Mouse (Mus musculus): ENCODE measurements around the gene Plbd2.
A peak's percentile ranks its signal among the peaks of the same experiment; 100 is the strongest.
"Not testable (repeated sequence)": the region's sequence is repeated elsewhere in the genome, so short reads cannot be mapped to it uniquely, and the experiment has no call there.

The Plbd2 gene

DNA sequence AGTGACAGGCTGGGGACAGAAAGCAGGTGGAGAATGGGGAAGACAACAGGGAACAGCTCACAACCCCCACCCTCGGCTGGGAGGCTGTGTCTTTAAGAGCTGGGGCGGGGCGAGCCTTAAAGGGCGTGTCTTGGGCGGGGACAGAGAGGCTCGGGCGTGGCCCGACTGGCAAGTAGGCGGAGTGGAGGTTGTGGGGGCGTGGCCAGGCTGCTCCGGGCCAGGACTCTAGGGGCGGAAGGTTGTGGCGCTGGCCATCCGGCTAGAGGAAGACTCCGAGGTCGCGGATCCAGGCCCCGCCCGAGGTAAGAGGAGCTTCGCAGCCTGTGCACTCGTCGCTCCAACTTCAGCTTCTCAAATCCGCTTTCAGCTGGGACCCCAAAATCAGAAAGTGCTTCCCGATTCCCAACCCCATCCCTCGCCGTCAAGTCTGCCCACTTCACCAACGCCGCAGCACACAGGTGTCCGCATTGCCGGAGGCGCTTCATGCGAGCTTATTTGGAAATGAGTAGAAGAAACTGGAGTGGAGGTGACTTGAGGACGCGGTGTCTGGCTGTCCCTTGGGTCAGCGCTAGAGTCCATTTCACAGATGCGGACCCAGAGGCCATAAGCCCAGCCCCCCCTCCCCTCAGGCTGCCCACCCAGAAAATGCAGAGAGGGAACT is 7.7 kb upstream of the Plbd2 start, which contains the start of gene Slc8b1:
Gene Slc8b1 (plus strand): TSS at position 187 of the 661 bp plus-strand sequence.
- DNase-seq (ENCODE audit: low spot score in 2 of 2) = peak; percentile 97 to 98

DNA sequence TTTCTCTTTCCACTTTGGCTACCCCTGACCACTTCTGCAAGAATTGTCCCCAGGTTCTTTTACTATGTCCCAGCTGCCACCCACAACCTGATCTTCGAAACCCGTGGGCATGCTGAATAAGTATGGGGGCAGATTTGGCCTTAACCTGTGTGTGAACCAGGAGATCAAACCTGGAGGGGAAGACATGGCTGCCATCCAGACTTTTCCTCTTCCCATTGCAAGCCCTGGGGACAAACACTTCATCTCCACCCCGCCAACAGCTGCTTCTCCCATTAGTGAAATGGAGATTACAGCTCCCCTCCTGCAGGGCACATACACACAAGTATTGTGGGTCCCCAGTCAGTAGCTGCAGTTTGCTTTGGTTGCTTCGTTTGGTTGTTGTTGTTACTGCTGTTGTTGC is 3.9 kb upstream of the Plbd2 start:
- no peak for DNase-seq (ENCODE audit: low spot score in 2 of 2)

DNA sequence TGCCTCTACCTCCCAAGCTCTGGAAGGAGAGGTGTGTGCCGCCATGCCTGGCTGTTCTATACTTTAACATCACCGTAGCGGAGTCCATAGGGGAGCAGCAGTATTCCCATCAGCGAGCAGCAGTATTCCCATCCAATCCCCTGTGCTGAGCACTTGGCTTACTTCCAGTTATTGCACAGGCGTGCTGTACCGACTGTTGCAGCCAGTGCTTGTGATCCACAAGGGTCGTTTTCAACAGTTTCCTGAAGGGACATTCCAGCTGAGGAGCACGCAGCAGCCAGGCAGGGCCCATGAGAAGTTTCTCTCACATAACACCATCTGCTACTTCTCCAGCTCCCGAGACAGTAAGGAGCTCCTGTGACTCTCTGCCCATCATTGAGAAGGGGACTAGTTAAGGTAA is 3.1 kb upstream of the Plbd2 start:
- DNase-seq (ENCODE audit: low spot score in 2 of 2) = no peak

DNA sequence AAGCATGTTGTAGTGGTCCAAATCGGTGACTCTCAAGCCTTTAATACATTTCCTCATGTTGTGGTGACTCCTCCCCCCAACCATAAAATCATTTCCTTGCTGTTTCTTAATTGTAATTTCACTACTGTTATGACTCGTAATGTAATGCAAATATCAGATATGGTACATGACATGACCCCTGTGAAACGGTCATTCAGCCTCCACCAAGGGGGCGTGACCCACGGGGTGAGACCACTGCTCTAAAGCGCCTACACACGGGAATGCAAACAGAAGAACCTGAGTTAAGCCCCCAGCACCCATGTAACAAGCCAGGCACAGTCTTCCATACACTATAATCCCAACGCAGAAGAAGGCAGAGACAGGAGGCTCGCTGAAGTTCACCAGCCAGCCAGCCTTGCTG is 2.4 kb upstream of the Plbd2 start:
- no peak for DNase-seq (ENCODE audit: low spot score in 2 of 2)

DNA sequence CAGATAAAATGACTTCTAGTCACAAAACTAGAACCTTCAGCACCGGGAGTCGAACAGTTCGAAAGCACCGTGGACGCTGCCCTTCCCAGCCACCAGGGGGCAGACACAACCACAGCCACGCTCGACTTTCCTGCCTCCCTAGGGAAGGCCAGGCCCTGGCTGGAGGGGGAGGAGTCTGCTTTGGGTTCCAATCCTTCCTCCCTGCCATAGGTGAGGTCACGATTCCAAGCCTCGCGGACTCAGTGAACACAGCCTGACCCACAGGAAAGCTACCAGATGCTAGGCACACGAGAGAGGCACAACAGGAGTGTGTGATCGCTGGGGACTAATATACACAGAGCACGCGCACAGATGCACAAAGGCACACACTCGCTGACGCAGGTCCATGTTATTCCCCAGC is 1.9 kb upstream of the Plbd2 start:
- peak; percentile 71 to 88 for DNase-seq (ENCODE audit: low spot score in 2 of 2)

DNA sequence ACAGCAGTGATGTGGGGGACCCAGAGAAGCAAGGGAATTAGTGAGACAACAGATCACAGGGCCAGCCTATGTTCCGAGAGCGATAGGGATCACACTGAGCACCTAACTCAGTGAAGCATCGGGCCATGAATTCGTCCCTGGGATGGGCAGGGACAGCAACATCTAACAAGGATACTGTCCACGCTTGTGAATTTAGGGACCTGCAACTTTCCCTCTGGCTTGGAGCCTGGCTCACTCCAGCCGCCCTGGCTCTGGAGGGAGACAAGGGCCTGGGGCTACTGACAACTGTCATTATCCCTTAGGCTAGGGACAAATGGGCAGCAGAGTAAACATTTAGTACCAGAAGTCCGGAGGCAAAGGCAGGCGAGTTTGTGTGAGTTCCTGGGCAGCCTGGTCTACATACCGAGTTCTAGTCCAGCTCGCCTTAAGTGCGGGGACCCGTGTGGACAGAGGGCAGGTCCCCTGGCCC is 716 bp downstream of the Plbd2 start:
- DNase-seq (ENCODE audit: low spot score in 2 of 2) = no peak

DNA sequence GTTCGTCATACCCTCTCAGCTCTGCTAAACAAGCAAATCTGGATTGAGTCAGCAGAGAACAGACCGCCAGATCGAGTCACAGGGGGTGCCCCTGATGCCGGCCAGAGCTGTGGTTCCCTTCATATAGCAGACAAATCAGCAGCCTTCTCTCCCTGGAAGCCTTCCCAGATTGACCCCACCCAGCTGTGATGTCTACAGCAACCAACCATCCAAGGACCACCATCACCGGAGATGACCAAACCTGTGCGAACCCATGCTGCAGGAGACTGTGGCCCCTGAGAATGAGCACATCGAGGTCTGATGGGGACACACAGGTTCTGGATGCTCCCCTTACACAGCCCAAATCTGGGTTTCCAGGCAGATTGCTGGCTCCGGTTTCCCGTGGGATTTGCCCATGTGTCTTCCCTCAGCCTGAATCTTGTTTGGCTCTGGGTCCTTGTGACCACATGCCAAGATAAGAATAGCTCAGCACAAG is 1.2 kb downstream of the Plbd2 start:
- DNase-seq (ENCODE audit: low spot score in 2 of 2) = no peak

DNA sequence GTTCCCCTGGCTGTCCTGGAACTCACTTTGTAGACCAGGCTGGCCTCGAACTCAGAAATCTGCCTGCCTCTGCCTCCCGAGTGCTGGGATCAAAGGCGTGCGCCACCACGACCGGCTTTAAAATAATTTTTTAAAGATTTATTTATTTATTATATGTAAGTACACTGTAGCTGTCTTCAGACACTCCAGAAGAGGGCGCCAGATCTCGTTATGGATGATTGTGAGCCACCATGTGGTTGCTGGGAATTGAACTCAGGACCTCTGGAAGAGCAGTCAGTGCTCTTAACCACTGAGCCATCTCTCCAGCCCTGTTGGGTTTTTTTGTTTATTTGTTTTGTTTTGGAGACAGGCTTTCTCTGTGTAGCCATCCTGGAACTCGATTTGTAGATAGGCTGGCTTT is 2.8 kb downstream of the Plbd2 start:
- DNase-seq (ENCODE audit: low spot score in 2 of 2) = not testable (repeated sequence)

DNA sequence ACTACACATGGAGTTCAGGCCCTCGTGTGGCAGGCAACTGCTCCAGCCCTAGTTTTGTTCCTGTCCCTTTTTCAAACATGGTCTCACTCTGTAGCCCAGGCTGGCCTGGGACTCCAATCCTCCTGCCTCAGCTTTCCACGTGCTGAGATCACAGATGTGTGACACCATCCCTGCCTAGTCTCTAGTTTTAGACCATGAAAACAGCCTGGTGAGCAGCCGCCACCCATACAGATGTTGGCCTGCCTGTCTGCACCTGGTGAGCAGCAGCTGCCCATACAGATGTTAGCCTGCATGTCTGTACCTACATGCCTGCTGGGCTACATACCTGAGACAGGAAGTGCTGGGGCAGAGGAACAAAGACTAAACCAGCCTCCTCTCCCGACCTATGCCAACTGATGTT is 4.2 kb downstream of the Plbd2 start:
- no peak for DNase-seq (ENCODE audit: low spot score in 2 of 2)

DNA sequence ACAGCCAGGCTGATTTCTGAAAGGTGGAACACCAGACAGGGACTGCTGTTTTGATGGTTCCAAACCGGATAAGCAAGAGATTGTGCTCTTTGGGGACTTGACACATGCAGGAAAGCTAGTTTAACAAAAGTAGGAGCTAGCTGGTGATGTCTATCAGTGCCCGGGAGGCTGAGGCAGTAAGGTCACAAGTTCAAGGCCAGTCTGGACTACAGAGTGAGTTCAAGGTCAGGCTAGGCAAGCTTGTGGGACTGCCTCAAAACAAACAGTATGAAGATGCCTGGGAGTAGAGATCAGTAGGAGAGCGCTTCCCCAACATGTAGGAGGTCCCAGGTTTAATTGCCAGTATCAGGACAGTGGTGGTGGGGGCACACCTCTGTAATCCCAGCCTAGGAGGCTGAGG is 6.4 kb downstream of the Plbd2 start:
- no peak for DNase-seq (ENCODE audit: low spot score in 2 of 2)

DNA sequence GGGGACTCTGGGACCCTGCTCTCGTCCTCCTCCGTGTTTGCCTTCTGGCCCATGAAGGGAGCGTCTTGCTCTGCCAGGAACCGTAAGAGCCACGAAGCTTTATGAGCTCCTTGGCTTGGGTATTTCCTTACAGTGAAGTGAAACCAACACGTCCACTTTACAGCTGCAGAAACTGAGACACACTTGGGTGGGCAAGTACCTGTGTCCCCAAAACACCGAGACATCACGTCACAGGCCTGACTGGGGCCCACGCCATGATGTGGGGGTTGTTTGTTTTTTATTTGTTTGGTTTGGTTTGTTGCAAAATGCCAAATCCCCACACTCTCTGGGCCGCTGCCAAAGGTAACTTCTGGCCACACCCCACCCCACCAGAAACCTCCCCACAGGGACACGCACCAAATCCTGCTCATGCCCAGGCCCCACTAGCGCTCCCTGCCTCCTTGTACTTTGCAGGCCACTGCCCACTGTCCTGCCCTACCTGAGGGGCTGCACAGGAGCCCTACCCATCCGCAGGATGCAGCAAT is 7.7 kb downstream of the Plbd2 start:
- DNase-seq (ENCODE audit: low spot score in 2 of 2) = no peak

DNA sequence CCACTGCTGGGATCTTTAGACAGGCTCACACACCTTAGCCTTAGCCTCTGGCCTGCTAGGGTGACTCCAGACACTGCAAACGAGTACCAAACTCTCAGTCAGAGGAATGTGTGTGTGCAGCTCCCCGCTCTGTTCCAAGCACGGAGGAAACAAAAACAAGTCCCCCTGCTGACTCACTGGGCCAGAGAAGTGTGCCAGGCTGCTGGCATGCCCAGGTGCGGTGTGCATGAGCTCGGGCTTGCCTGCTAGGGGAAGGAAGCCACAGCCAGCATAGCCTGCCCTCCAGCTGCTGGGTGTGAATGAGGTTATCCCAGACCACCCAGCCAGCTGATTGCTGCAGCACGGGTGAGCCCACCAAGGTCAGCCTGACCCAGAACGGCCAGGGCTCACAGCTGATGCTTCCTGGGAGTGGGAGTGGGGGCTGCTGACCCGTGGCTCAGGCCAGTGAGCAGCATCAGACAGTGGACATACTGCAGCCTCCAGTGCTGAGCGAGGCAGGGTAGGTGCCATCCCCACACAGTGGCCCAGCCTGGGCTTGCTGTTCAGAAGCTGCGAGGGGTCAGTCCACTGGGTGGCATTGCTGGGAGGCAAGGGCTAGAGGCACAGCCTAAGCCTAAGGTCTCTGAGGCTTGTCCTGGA is 8.2 kb downstream of the Plbd2 start:
- DNase-seq (ENCODE audit: low spot score in 2 of 2) = no peak

DNA sequence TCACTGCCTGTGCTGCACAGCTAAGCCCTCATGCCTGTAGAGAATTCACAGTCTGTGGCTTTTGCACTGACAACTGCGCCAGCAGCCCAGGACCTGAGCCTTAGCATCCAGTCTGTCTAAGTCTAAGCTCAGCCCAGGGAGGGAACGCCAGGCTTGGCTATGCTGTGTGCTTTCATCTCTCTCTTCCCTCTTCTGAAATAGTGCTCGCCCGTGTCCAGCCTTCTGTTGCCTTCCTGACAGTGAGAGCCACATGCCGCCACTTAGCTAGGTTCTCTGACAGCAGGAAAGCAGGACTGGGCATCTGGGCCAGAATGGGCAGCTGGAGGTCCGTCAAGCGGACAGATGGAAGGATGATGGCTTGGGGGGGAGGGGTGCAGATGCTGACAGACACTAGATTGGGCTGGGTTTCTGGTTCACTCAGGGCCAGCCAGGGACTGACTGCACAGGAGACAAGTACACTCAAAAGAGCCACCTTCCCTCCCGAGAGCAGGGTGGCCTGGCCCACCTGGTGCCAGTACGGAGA is 9.5 kb downstream of the Plbd2 start:
- DNase-seq (ENCODE audit: low spot score in 2 of 2) = no peak

DNA sequence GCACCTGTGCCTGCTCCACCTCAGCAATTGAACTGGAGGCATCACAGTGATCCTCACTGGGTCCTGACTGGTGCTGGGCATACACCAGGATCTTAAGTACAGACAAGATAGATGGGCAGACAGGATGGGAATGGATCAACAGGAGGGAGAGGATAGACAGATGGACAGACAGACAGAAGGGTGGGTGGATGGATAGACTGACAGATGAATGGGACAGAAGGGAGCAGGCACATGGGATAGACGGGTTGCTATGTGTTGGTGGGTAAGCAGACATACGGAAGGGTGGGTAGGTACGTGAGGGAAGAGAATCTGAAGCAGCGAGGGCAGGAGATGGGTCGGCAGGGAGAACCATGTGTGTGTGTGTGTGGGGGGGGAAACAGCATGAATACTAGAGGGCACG is 10.0 kb downstream of the Plbd2 start:
- DNase-seq (ENCODE audit: low spot score in 2 of 2) = no peak

DNA sequence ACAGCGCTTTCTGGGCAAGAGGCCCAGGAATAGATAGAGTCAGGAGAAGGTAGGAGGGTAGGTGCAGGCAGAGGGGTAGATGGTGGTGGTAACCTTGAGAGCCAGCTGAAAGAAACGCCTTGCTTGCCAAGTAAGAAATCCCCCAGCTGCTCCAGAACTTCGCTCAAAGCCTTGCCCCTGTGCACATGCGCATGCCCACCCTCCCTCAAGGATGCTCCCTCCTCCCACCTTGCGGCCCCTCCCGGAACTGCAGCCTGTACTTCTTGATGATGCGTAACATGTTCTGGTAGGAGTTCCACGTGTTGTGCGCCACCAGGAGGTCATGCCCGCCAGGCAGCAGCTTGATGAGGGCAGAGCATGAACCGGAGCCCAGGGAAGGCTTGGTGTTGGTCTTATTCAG is 11.0 kb downstream of the Plbd2 start:
- DNase-seq (ENCODE audit: low spot score in 2 of 2) = no peak

DNA sequence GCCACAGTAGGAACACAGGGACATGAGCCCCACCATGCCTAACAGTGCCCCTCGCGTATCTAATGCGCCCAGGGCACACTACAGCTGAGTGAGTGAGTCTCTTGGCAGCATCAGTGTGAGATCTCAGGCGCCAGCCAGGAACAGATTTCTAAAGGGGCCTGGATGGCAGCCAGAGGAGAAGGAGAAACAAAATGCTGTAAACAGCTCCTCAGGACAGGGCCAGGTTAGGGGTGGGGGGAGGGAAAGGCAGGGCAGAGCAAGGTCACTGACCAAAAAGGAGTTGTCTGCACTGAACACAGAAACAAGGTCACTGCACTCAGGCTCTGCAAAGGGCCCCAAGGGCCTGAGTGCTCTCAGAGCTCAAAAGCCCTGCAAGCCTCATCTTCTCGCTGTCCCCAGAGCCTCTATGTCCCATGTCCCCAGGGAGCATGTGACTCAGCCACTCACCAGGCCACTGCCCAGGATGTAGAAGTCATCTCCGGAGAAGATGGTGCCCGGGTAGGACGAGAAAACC is 12.7 kb downstream of the Plbd2 start:
- no peak for DNase-seq (ENCODE audit: low spot score in 2 of 2)

DNA sequence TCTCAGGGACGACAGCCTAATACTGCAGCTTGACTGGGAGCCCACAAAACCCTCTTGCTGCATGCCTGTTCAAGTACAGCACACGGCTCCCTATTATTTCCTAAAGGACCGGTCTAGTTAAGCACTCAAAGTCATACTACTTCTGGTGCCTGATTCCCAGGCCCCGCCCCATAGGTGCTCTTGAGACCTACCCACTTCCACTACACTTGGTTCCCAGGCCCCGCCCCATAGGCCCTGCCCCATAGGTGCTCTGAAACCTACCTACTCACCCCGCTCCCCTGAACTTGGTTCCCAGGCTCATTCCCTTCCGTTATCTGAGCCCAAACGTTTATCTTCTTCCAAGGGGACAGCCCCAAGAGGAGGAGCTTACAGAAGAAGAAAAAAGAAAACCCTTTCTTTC is 15.6 kb downstream of the Plbd2 start:
- no peak for DNase-seq (ENCODE audit: low spot score in 2 of 2)

DNA sequence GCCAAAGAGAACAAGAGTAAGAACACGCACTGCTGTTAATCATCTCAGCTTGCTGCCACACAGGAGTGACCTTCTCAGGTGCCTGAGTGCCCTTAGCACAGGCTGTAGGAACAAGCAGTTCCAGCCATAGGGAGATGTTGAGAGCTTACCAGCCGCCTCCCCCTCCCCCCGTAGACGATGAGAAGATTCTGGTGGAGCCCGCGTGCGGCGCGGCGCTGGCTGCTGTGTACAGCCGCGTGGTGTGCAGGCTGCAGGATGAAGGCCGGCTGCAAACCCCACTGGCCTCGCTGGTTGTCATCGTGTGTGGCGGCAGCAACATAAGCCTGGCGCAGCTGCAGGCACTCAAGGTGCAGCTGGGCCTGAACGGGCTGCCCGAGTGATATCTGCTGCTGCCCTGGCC is 20.0 kb downstream of the Plbd2 start:
- no peak for DNase-seq (ENCODE audit: low spot score in 2 of 2)

DNA sequence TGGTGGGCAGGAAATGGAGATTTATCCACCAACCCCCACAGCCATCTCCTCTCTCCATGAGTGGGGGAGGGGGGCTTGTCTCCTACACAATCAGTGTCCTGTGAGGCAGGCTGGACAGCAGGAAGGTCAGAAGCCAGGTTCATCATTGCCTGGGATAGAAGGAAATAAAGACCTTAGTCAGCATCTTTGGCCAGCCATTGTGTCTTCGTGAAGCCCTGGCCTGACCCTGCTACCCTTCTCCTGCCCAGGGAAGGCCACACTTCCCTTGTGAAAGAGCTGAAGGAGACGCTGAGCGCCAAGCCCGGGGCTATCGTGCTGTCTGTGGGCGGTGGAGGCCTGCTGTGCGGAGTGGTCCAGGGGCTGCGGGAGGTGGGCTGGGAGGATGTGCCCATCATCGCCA is 22.2 kb downstream of the Plbd2 start:
- no peak for DNase-seq (ENCODE audit: low spot score in 2 of 2)

DNA sequence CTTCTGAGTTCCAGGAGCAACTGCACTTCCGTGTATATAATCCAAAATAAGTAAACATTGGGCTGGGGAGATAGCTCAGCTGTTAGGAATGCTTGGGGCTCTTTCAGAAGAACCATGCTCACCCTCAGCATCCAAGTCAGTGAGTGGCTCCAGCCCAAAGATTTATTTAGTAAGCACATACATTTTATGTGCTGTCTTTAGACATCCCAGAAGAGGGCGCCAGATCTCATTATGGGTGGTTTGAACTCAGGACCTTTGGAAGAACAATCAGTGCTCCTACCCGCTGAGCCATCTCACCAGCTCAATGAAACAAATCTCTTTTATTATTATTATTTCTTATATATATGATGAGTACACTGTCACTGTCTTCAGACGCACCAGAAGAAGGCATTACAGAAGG is 23.9 kb downstream of the Plbd2 start:
- no peak for DNase-seq (ENCODE audit: low spot score in 2 of 2)

DNA sequence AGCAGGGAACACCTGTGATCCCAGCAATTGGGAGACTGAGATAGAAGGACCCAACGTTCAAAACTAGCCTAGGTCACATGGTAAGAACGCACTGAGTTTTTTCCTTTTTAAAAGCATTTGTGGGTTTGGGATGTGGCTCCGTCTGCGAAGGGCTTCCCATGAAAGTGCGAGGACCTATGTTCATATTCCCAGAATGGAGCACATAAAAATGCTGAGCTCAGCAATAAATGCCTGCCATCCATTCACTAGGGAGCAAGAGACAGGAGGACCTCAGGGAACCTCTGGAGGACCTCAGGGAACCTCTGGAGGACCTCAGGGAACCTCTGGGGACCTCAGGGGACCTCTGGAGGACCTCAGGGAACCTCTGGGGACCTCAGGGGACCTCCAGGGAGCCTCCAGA is 25.4 kb downstream of the Plbd2 start:
- no peak for DNase-seq (ENCODE audit: low spot score in 2 of 2)

DNA sequence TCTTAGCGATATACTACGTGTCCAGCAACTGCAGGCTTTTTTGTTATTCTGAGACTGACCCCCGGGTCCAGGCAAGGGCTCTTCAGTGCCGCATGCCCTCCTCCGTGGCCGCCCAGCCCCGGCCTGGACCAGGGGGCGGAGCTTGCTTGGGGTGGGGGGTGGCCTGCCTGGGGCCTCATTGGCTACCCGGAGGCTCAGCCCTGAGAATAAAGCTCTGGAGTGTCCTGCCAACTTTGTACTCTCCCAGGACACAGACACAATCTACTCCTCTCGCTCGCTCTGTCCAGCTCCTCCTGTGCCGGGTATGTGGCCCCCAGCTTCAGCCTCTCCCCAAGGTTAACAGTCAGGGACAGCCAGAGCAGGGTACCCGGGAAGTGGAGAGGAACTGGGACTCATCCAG is 27.1 kb downstream of the Plbd2 start, which contains the start of gene Sds:
Gene Sds (plus strand): TSS at position 231 of the 400 bp plus-strand sequence.
- no peak for DNase-seq (ENCODE audit: low spot score in 2 of 2)

DNA sequence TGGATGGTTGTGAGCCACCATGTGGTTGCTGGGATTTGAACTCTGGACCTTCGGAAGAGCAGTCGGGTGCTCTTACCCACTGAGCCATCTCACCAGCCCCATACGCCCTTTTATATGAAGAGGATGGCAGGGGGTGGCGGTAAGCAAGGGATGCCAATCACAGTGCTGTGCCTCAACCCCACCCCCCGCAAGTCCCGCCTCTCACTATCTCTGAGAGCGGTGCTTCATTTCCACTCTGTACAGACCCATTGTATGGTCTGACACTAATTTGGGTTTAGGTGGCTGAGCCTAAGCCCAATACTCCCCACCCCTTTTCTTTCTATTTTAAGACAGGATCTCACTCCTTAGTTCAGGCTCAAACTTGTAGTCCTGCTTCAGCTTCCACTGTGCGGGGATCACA is 27.6 kb downstream of the Plbd2 start:
- no peak for DNase-seq (ENCODE audit: low spot score in 2 of 2)
